Mouse (Mus musculus) heart, embryonic 12.5 days (tissue): ENCODE results near the gene Eipr1. TPM values are rescaled to one million over a fixed set of nuclear protein-coding genes. Genes with fewer than 3 reads are reported as not detected.

ENCODE experiments used
- ATAC-seq: fragments of 200-750 bp; cut with Nextera tagmentation; 2 replicates; pipeline ENCODE4 v1.8.0; 2017; ENCODE audit warnings: moderate TSS enrichment, moderate library complexity; ENCODE audit not compliant: insufficient number of reproducible peaks, low FRiP score
- H3K27ac ChIP-seq: fragments of 300-500 bp; sonication (generic); 2 replicates; pipeline ENCODE4 v1.5.1; 2016; ENCODE audit warnings: mild to moderate bottlenecking, moderate library complexity; ENCODE audit not compliant: poor library complexity, severe bottlenecking
- H3K27me3 ChIP-seq: fragments of 300-500 bp; sonication (generic); replicated peaks from 2 replicates; pipeline ENCODE4 v1.6.1; 2016; ENCODE audit warnings: mild to moderate bottlenecking, moderate library complexity
- H3K36me3 ChIP-seq: fragments of 300-500 bp; sonication (generic); 2 replicates; pipeline ENCODE4 v1.6.1; 2016; ENCODE audit warnings: mild to moderate bottlenecking, moderate library complexity
- H3K4me1 ChIP-seq: fragments of 300-500 bp; sonication (generic); replicated peaks from 2 replicates; pipeline ENCODE4 v1.6.1; 2016; ENCODE audit warnings: mild to moderate bottlenecking
- H3K4me2 ChIP-seq: fragments of 300-500 bp; sonication (generic); 2 replicates; pipeline ENCODE4 v1.6.1; 2016; ENCODE audit warnings: mild to moderate bottlenecking, moderate library complexity
- H3K4me3 ChIP-seq: fragments of 300-500 bp; sonication (generic); 2 replicates; pipeline ENCODE4 v1.5.1; 2016; ENCODE audit warnings: mild to moderate bottlenecking
- H3K9ac ChIP-seq: fragments of 300-500 bp; sonication (generic); 2 replicates; pipeline ENCODE4 v1.6.1; 2016; ENCODE audit warnings: mild to moderate bottlenecking, moderate library complexity
- H3K9me3 ChIP-seq: fragments of 300-500 bp; sonication (generic); replicated peaks from 2 replicates; pipeline ENCODE4 v1.6.1; 2016; ENCODE audit warnings: mild to moderate bottlenecking, moderate library complexity
- WGBS: fragments of 180-500 bp; shearing (Covaris S2); methylation state at CpG from one replicate; pipeline ENCODE4 v1.1.7; 2016; 5-methylcytosine and 5-hydroxymethylcytosine counted together
- polyA plus RNA-seq: library from polyadenylated mRNA; unstranded; fragments of >200 nt; fragmentation: Nextera tagmentation; extraction: Ambion mirVana; gene quantifications from 2 replicates; pipeline ENCODE4 v1.2.1, GENCODE M21; 2016

Gene Eipr1
- polyA plus RNA-seq, 1 experiment from 2014 or later = 20.9 TPM

- ATAC-seq = no peak
- WGBS = 87% methylated on average over 6 of the region's 6 CpGs
Measured at GRCm38 (mm10) chr12:28775627-28776026, 24.0 kb downstream of the Eipr1 start.

DNA sequence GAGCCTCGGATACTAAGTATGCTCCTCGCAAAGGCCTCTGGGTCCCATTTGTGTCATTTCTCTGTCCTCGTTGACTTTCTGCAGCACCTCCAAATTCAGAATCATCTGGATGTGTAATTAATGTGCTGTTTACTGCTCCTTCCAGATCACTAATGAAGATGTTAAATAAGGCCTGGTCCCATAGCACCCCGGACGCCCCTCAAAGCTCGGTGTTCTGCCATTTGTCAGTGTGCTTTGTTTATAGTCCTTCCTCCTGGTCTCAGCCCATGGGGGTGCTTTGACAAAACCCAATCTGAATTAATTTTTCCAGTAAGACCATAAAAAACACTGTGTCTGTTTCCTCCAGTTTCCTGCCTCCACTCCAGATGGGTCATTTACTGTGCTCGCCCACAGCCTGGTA lies 28.6 kb downstream of the Eipr1 start:
- H3K9ac ChIP-seq = no peak overlapping the region
- ATAC-seq = no peak
- no peaks in the 10 kb centered on the region for H3K36me3 ChIP-seq
- H3K9me3 ChIP-seq = no peaks in the 10 kb centered on the region
- H3K27ac ChIP-seq = no peak overlapping the region
- H3K4me2 ChIP-seq = no peak overlapping the region
- H3K4me3 ChIP-seq = no peak overlapping the region
- 88% methylated on average over 7 of the region's 7 CpGs for WGBS
- no peaks in the 10 kb centered on the region for H3K27me3 ChIP-seq
- peaks cover 18% of the 10 kb centered on the region for H3K4me1 ChIP-seq

More at GRCm38 (mm10) chr12:28775627-28776026, 24.0 kb downstream of the Eipr1 start:
- no peak overlapping the region for H3K27ac ChIP-seq
- H3K4me2 ChIP-seq = no peak overlapping the region
- H3K4me1 ChIP-seq = peaks cover 9% of the 10 kb centered on the region
- H3K36me3 ChIP-seq = no peaks in the 10 kb centered on the region
- no peaks in the 10 kb centered on the region for H3K9me3 ChIP-seq
- H3K27me3 ChIP-seq = no peaks in the 10 kb centered on the region
- no peak overlapping the region for H3K9ac ChIP-seq
- no peak overlapping the region for H3K4me3 ChIP-seq

DNA sequence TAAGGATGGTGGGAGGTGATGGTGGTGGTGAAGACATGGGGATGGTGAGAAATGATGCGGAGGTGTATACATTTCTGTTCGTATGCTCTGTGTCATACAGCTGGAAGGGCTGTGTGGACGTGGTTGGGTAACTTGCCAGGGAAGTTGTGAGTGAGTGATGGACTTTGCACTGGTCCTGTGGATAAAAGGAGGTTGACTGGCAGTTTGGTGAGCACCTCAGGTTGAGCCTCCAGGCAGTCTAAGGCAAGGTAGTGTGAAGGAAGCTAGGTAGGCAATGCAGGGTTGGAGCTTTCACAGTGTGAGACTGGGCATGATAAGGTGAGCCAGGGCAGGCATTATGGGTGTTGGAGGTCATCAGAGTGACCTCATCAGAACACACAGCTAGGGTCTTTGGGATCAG lies 31.0 kb downstream of the Eipr1 start:
- Histone ChIP-seq H3K9me3 (no peaks in the 10 kb centered on the region), H3K27me3 (no peaks in the 10 kb centered on the region), H3K4me2 (no peak overlapping the region), H3K36me3 (no peaks in the 10 kb centered on the region), H3K4me1 (peaks cover 22% of the 10 kb centered on the region), H3K9ac (no peak overlapping the region), H3K27ac (no peak overlapping the region), H3K4me3 (no peak overlapping the region)
- 82% methylated on average over 3 of the region's 3 CpGs for WGBS
- ATAC-seq = no peak

DNA sequence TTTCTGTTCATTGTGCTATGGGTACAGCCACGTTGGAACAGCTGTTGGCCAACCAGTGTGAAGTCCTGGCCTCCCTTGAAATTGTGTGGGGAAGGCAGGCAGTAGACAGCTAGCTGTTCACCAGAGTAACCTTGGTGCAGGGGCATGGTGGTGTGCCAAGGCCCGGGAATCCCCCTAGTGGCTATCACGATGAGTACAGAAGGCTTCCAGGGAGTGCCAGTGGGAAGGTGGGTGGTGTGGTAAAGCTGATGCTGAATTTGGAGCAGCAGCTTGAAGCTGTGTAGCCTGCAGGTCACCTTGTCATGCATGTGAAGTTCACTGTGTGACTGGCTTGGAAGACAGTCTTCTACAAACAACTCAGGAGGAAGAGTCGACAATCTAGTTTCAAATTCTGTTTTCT lies 32.8 kb downstream of the Eipr1 start:
- H3K4me1 ChIP-seq = peaks cover 15% of the 10 kb centered on the region; the same call in 1 of the 2 replicates
- no peak overlapping the region for H3K27ac ChIP-seq
- no peak overlapping the region for H3K4me3 ChIP-seq
- no peaks in the 10 kb centered on the region for H3K36me3 ChIP-seq
- H3K27me3 ChIP-seq = no peaks in the 10 kb centered on the region
- H3K4me2 ChIP-seq = no peak overlapping the region
- 28% methylated on average over 4 of the region's 4 CpGs for WGBS
- no peaks in the 10 kb centered on the region for H3K9me3 ChIP-seq
- ATAC-seq = no peak
- H3K9ac ChIP-seq = no peak overlapping the region

DNA sequence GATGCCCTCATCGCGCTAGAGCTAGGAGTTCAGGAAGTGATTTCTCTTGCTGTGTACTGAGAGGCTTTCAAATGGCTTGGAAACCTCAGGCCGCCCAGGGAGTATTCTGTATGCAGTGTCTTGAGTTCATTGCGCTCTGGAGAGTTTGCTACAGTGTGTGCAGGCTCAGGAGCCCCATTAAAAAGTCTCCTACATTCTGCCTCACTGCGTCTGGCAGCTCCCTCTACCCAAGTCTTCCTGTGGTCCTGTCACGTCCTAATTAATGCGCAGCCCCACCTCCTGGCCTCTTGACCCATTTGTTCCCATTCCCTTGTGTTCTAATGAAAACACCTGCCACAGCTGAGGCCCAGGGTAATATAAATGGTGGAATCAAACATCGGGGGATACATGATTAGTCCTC lies 33.3 kb downstream of the Eipr1 start:
- Histone ChIP-seq H3K4me3 (no peak overlapping the region), H3K27ac (no peak overlapping the region), H3K27me3 (no peaks in the 10 kb centered on the region), H3K9ac (no peak overlapping the region), H3K36me3 (no peaks in the 10 kb centered on the region), H3K4me2 (no peak overlapping the region), H3K4me1 (peaks cover 15% of the 10 kb centered on the region; the same call in 1 of the 2 replicates), H3K9me3 (no peaks in the 10 kb centered on the region)
- ATAC-seq = no peak
- WGBS = 65% methylated on average over 8 of the region's 8 CpGs

- Histone ChIP-seq H3K36me3 (no peaks in the 10 kb centered on the region), H3K4me2 (no peak overlapping the region), H3K27ac (no peak overlapping the region), H3K9me3 (no peaks in the 10 kb centered on the region), H3K4me1 (peaks cover 15% of the 10 kb centered on the region; the same call in 1 of the 2 replicates), H3K9ac (no peak overlapping the region), H3K27me3 (no peaks in the 10 kb centered on the region), H3K4me3 (no peak overlapping the region)
- WGBS = 13% methylated on average over 1 of the region's 1 CpGs
- ATAC-seq = no peak
Measured at GRCm38 (mm10) chr12:28785299-28785698, 33.7 kb downstream of the Eipr1 start.

- no peaks in the 10 kb centered on the region for H3K27me3 ChIP-seq
- H3K4me1 ChIP-seq = peaks cover 15% of the 10 kb centered on the region; the same call in 1 of the 2 replicates
- H3K4me3 ChIP-seq = no peak overlapping the region
- no peak overlapping the region for H3K9ac ChIP-seq
- 89% methylated on average over 6 of the region's 6 CpGs for WGBS
- no peak for ATAC-seq
- no peaks in the 10 kb centered on the region for H3K36me3 ChIP-seq
- H3K9me3 ChIP-seq = no peaks in the 10 kb centered on the region
- no peak overlapping the region for H3K4me2 ChIP-seq
- no peak overlapping the region for H3K27ac ChIP-seq
Measured at GRCm38 (mm10) chr12:28786310-28786709, 34.7 kb downstream of the Eipr1 start.

GRCm38 (mm10) chr12:28792613-28793012 lies 41.0 kb downstream of the Eipr1 start:
- Histone ChIP-seq H3K27ac (no peak overlapping the region), H3K9me3 (no peaks in the 10 kb centered on the region), H3K4me1 (peaks cover 9% of the 10 kb centered on the region), H3K4me2 (no peak overlapping the region), H3K36me3 (no peaks in the 10 kb centered on the region), H3K9ac (no peak overlapping the region), H3K27me3 (no peaks in the 10 kb centered on the region), H3K4me3 (no peak overlapping the region)
- no peak for ATAC-seq
- 78% methylated on average over 3 of the region's 3 CpGs for WGBS

- Histone ChIP-seq H3K4me2 (no peak overlapping the region), H3K9ac (no peak overlapping the region), H3K27me3 (no peaks in the 10 kb centered on the region), H3K27ac (no peak overlapping the region), H3K4me1 (peaks cover 9% of the 10 kb centered on the region), H3K9me3 (no peaks in the 10 kb centered on the region; the same call in 1 of the 2 replicates), H3K4me3 (no peak overlapping the region), H3K36me3 (no peaks in the 10 kb centered on the region; the same call in 1 of the 2 replicates)
- WGBS = 72% methylated on average over 2 of the region's 2 CpGs
- no peak for ATAC-seq
Measured at GRCm38 (mm10) chr12:28793715-28794114, 42.1 kb downstream of the Eipr1 start.

DNA sequence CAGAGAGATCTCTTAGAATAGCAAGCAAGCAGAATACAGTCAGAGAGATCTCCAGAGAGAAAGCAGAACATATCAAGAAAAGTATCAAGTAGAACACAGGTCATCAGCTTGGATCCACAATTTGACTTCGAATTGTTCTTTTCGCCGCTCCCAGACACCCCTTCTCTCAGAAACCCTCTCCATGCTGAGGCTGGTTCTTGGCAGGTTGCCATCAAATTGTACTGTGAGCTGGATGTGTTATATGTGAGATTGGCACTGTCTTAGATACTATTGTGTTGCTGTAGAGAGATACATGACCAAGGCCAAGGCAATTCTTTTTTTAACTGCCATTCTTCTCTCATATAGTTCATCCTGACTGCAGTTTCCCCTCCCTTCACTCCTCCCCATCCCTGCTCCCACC lies 43.4 kb downstream of the Eipr1 start:
- no peak for ATAC-seq
- Histone ChIP-seq H3K9me3 (no peaks in the 10 kb centered on the region; the same call in 1 of the 2 replicates), H3K9ac (no peak overlapping the region), H3K4me3 (no peak overlapping the region), H3K36me3 (no peaks in the 10 kb centered on the region; the same call in 1 of the 2 replicates), H3K4me1 (peaks cover 14% of the 10 kb centered on the region), H3K4me2 (no peak overlapping the region), H3K27me3 (no peaks in the 10 kb centered on the region), H3K27ac (no peak overlapping the region)
- WGBS = 69% methylated on average over 3 of the region's 3 CpGs

GRCm38 (mm10) chr12:28796881-28797420 lies 45.3 kb downstream of the Eipr1 start:
- no peak overlapping the region for H3K4me2 ChIP-seq
- no peaks in the 10 kb centered on the region; the same call in 1 of the 2 replicates for H3K36me3 ChIP-seq
- H3K4me3 ChIP-seq = no peak overlapping the region
- H3K4me1 ChIP-seq = peaks cover 27% of the 10 kb centered on the region
- no peak overlapping the region for H3K9ac ChIP-seq
- ATAC-seq = no peak
- no peaks in the 10 kb centered on the region; the same call in 1 of the 2 replicates for H3K9me3 ChIP-seq
- no peak overlapping the region for H3K27ac ChIP-seq
- no peaks in the 10 kb centered on the region for H3K27me3 ChIP-seq
